Mouse (Mus musculus): ENCODE measurements around the gene Olfr1012.
"Not testable (repeated sequence)": the region's sequence is repeated elsewhere in the genome, so short reads cannot be mapped to it uniquely, and the experiment has no call there.

Gene Olfr1012

GRCm38 (mm10) chr2:85762666-85763065, at the start of gene Olfr1012:
Olfr1012 (minus strand) TSS chr2:85762766.
- DNase-seq, result no peak

GRCm38 (mm10) chr2:85804501-85804900, 41.9 kb upstream of the Olfr1012 start:
- DNase-seq, result no peak

GRCm38 (mm10) chr2:85802444-85802843, 39.9 kb upstream of the Olfr1012 start, which contains the start of gene Olfr1016:
Olfr1016 (minus strand) TSS chr2:85802544.
- no peak for DNase-seq

- no peak for DNase-seq
These were observed 29.8 kb upstream of the Olfr1012 start for GRCm38 (mm10) chr2:85792331-85792730.

GRCm38 (mm10) chr2:85781717-85782116, 19.2 kb upstream of the Olfr1012 start, which contains the start of gene Olfr1015:
Olfr1015 (plus strand) TSS chr2:85782017.
- DNase-seq, result no peak

- DNase-seq, result no peak
These were observed 9.8 kb upstream of the Olfr1012 start, which contains the start of gene Olfr1014 for GRCm38 (mm10) chr2:85772413-85772812. Olfr1014 (plus strand) TSS chr2:85772713.

- no peak for DNase-seq
These were observed 4.2 kb upstream of the Olfr1012 start, which contains the start of gene Olfr1013 for GRCm38 (mm10) chr2:85766798-85767197. Olfr1013 (plus strand) TSS chr2:85767098.

GRCm38 (mm10) chr2:85753822-85754221, 8.7 kb downstream of the Olfr1012 start:
- DNase-seq, result no peak

GRCm38 (mm10) chr2:85725793-85726192, 36.8 kb downstream of the Olfr1012 start:
- DNase-seq, result no peak

GRCm38 (mm10) chr2:85715119-85715518, 47.4 kb downstream of the Olfr1012 start, which contains the start of gene Olfr1009:
Olfr1009 (plus strand) TSS chr2:85715419.
- DNase-seq, result no peak

- no peak for DNase-seq
These were observed 51.4 kb downstream of the Olfr1012 start for GRCm38 (mm10) chr2:85711159-85711558.

DNA sequence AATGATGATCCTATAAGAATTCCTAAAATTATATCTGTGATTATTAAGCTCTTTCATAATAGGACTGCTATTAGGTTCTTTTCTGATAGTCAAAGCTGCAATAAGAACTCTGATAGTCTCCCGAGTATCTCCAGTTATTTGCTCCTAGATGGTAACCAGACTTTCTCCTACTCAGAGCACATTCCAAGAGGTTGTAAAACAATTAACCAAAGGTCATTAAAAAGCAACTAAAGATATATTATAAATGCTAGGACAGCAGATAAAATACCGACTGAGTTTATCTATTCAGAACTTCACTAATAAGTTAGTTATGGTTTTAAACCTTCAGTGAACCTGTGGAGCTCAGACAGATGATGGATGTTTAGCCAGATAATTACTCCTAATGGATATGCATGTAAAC, 51.9 kb downstream of the Olfr1012 start:
- DNase-seq, result not testable (repeated sequence)
